Mouse (Mus musculus) ES-Bruce4 (cell line): ENCODE measurements around the gene Arfgap3. TPM values are rescaled to one million over a fixed set of nuclear protein-coding genes. Genes with fewer than 3 reads are reported as not detected.
"Not testable (repeated sequence)": the region's sequence is repeated elsewhere in the genome, so short reads cannot be mapped to it uniquely, and the experiment has no call there.

Source experiments
- H3K27ac ChIP-seq: 2 replicates; pipeline ENCODE4 v1.5.1; 2012; ENCODE audit warnings: low read length, inconsistent platforms; ENCODE audit not compliant: insufficient read depth
- H3K27me3 ChIP-seq: 2 replicates; pipeline ENCODE4 v1.6.1; 2012; ENCODE audit warnings: mild to moderate bottlenecking, low read length, inconsistent platforms; ENCODE audit not compliant: control insufficient read depth, poor library complexity, insufficient read depth, severe bottlenecking
- H3K36me3 ChIP-seq: 2 replicates; pipeline ENCODE4 v1.6.1; 2012; ENCODE audit warnings: inconsistent platforms, mild to moderate bottlenecking, low read length, moderate library complexity; ENCODE audit not compliant: control insufficient read depth, poor library complexity, insufficient read depth, severe bottlenecking
- H3K4me1 ChIP-seq: one replicate; pipeline ENCODE4 v1.8.1; 2011; ENCODE audit warnings: low read length; ENCODE audit not compliant: control insufficient read depth, insufficient read depth
- H3K4me3 ChIP-seq: 2 replicates; pipeline ENCODE4 v1.5.1; 2011; ENCODE audit warnings: low read depth, mild to moderate bottlenecking, low read length
- H3K9ac ChIP-seq: 2 replicates; pipeline ENCODE4 v1.6.1; 2012; ENCODE audit warnings: low read depth, mild to moderate bottlenecking, inconsistent platforms; ENCODE audit not compliant: poor library complexity, severe bottlenecking
- H3K9me3 ChIP-seq: replicated peaks from 2 replicates; pipeline ENCODE4 v1.6.1; 2012; ENCODE audit warnings: mild to moderate bottlenecking, low read length, inconsistent platforms; ENCODE audit not compliant: control insufficient read depth, poor library complexity, insufficient read depth, severe bottlenecking
- CTCF ChIP-seq: IDR thresholded peaks from one replicate; pipeline ENCODE4 v1.8.1; 2011; ENCODE audit warnings: low read depth, low read length
- EP300 ChIP-seq: IDR thresholded peaks from 2 replicates; pipeline ENCODE4 v1.6.1; 2011; ENCODE audit warnings: low read depth, low read length; ENCODE audit not compliant: insufficient read depth
- POLR2A ChIP-seq: IDR thresholded peaks from one replicate; pipeline ENCODE4 v1.8.1; 2011; ENCODE audit warnings: low read length; ENCODE audit not compliant: insufficient read depth
- polyA plus RNA-seq: library from polyadenylated mRNA; stranded (reverse); fragments of >200 nt; gene quantifications from 2 replicates; pipeline ENCODE4 v1.2.4, GENCODE M21; 2011; ENCODE audit warnings: low read depth; ENCODE audit not compliant: missing spikeins, insufficient read depth, insufficient read length

Arfgap3 gene
- polyA plus RNA-seq, 1 experiment = 10.0 TPM

- Histone ChIP-seq H3K36me3 (no peaks in the 10 kb centered on the region), H3K27ac (no peak overlapping the region), H3K4me1 (no peaks in the 10 kb centered on the region), H3K4me3 (no peak overlapping the region), H3K9ac (no peak overlapping the region), H3K9me3 (no peaks in the 10 kb centered on the region), H3K27me3 (no peaks in the 10 kb centered on the region)
- no peak for TF ChIP-seq POLR2A
Observed at GRCm38 (mm10) chr15:83282397-83282796, 67.7 kb downstream of the Arfgap3 start.

- Histone ChIP-seq H3K9me3 (no peaks in the 10 kb centered on the region), H3K4me3 (no peak overlapping the region), H3K27ac (no peak overlapping the region), H3K36me3 (no peaks in the 10 kb centered on the region), H3K9ac (no peak overlapping the region), H3K27me3 (no peaks in the 10 kb centered on the region), H3K4me1 (no peaks in the 10 kb centered on the region)
- no peak for TF ChIP-seq POLR2A
Observed at GRCm38 (mm10) chr15:83281303-83281702, 68.7 kb downstream of the Arfgap3 start.

- Histone ChIP-seq H3K9ac (no peak overlapping the region), H3K36me3 (no peaks in the 10 kb centered on the region), H3K27me3 (no peaks in the 10 kb centered on the region), H3K9me3 (no peaks in the 10 kb centered on the region), H3K27ac (no peak overlapping the region), H3K4me1 (no peaks in the 10 kb centered on the region), H3K4me3 (no peak overlapping the region)
- TF ChIP-seq POLR2A = no peak
- TF ChIP-seq EP300 = no peak
Observed at GRCm38 (mm10) chr15:83278579-83278978, 71.5 kb downstream of the Arfgap3 start.

DNA sequence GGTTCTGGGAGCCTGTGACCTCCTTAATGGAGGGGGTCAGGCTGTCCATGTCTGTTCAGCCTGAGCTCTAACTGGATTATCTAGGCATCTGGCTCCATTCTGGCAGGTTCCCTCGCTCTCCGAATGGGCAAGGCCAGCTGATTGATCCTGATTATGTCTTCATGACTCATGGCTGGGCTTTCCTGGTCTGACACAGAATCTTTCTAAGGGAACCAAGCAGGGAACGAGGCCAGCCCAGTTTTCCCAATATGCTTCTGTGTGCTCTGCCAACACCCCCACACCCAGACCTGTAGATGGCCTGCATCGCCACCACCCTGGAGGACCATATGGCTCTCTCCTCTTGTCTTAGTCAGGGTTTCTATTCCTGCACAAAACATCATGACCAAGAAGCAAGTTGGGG, 72.6 kb downstream of the Arfgap3 start:
- H3K9ac ChIP-seq = no peak overlapping the region
- H3K4me3 ChIP-seq = no peak overlapping the region
- TF ChIP-seq CTCF (no peak), POLR2A (no peak), EP300 (no peak)
- no peaks in the 10 kb centered on the region for H3K36me3 ChIP-seq
- no peaks in the 10 kb centered on the region for H3K9me3 ChIP-seq
- no peaks in the 10 kb centered on the region for H3K27me3 ChIP-seq
- peaks cover 2% of the 10 kb centered on the region for H3K4me1 ChIP-seq
- H3K27ac ChIP-seq = no peak overlapping the region

GRCm38 (mm10) chr15:83274237-83274636, 75.8 kb downstream of the Arfgap3 start:
- H3K36me3 ChIP-seq, H3K4me3 ChIP-seq, H3K9ac ChIP-seq, H3K9me3 ChIP-seq, H3K27me3 ChIP-seq, H3K4me1 ChIP-seq, H3K27ac ChIP-seq: not testable (repeated sequence)

DNA sequence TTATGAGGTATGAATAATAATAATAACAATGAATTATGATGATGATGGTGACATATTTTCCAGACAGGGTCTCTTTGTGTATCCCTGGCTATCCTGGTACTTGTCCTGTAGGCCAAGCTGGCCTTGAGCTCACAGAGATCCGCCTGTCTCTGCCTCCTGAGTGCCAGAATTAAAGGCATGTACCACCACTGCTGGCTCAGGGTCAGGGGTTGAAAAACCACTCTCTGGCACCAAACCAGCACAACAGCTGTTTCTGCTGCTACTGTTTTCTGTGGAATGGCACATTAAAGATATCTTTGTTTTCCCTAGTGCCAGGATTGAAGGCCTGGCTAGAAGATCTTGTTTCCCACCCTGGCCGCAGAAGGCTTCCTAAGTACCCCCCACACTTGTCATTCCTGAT, 77.0 kb downstream of the Arfgap3 start:
- Histone ChIP-seq H3K4me1 (peaks cover 2% of the 10 kb centered on the region), H3K4me3 (no peak overlapping the region), H3K9ac (no peak overlapping the region), H3K36me3 (no peaks in the 10 kb centered on the region), H3K9me3 (no peaks in the 10 kb centered on the region), H3K27ac (no peak overlapping the region), H3K27me3 (no peaks in the 10 kb centered on the region)
- no peak for TF ChIP-seq POLR2A
- no peak for TF ChIP-seq EP300
- TF ChIP-seq CTCF = no peak

GRCm38 (mm10) chr15:83271221-83271620, 78.8 kb downstream of the Arfgap3 start:
- H3K4me3 ChIP-seq = peak overlapping the region; percentile 50
- 0 out of 2 replicates have a peak overlapping the region, but pooled peaks have one; percentile 57 for H3K27ac ChIP-seq
- H3K36me3 ChIP-seq, H3K27me3 ChIP-seq, H3K9me3 ChIP-seq, H3K4me1 ChIP-seq: not testable (repeated sequence)
- TF ChIP-seq EP300 = peak; percentile 49; the same call in 1 of the 2 replicates
- peak overlapping the region; percentile 63 for H3K9ac ChIP-seq

DNA sequence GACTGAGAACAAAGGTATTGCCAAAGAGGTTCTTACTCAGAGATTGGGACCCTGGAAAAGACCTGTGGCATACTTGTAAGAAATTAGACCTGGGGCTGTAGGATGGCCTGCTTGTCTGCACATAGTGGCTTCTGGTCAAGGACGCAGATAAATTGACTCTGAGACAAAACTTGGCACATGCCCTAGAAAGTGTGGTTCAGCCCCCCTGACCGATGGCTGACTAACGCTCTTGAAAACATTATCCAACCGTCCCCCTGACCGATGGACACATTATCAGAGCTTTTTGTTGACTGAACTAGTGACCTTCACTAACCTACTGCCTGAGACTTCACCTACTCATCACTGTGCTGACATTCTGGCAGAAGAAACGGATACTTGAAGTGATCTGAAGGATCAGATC, 80.1 kb downstream of the Arfgap3 start:
- not testable (repeated sequence) for H3K27me3 ChIP-seq, H3K4me3 ChIP-seq, H3K36me3 ChIP-seq, H3K9me3 ChIP-seq, H3K9ac ChIP-seq, H3K4me1 ChIP-seq, H3K27ac ChIP-seq

DNA sequence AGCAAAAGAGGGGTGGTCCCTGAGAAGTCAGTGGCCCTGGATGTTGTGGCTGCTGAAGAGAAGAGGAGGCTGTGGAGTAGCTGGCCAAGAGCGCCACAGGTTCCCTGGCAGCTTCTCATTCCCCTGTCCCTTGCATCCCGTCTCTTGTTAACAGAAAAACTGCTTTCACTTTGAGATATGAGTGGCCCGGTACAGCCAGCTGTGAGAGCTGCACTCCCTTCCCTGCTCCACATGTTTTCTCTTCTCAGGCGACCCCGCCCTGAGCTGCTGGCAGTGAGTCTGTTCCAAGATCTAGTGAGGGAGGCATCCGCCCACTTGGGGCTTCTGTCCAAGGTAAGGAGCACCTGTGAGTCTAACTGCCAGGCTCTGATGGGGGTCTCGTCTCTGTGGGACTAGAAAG, 81.6 kb downstream of the Arfgap3 start:
- not testable (repeated sequence) for H3K9me3 ChIP-seq, H3K9ac ChIP-seq, H3K36me3 ChIP-seq, H3K4me1 ChIP-seq, H3K4me3 ChIP-seq, H3K27me3 ChIP-seq, H3K27ac ChIP-seq
